Mouse (Mus musculus) hindbrain, embryonic 15.5 days (tissue): ENCODE measurements around the gene Gm20538. TPM values are rescaled to one million over a fixed set of nuclear protein-coding genes. Genes with fewer than 3 reads are reported as not detected.

Experiments
- ATAC-seq: fragments of 200-750 bp; cut with Nextera tagmentation; 2 replicates; pipeline ENCODE4 v1.8.0; 2017; ENCODE audit warnings: low read depth, moderate number of reproducible peaks, moderate TSS enrichment; ENCODE audit not compliant: low FRiP score
- H3K27ac ChIP-seq: fragments of 300-500 bp; sonication (generic); replicated peaks from 2 replicates; pipeline ENCODE4 v1.5.1; 2015; ENCODE audit warnings: mild to moderate bottlenecking, inconsistent platforms
- H3K27me3 ChIP-seq: fragments of 300-500 bp; sonication (generic); 2 replicates; pipeline ENCODE4 v1.6.1; 2015; ENCODE audit warnings: control low read depth, inconsistent platforms
- H3K36me3 ChIP-seq: fragments of 300-500 bp; sonication (generic); 2 replicates; pipeline ENCODE4 v1.6.1; 2015; ENCODE audit warnings: control low read depth, inconsistent platforms
- H3K4me1 ChIP-seq: fragments of 300-500 bp; sonication (generic); replicated peaks from 2 replicates; pipeline ENCODE4 v1.6.1; 2015; ENCODE audit warnings: control low read depth, inconsistent platforms
- H3K4me2 ChIP-seq: fragments of 300-500 bp; sonication (generic); 2 replicates; pipeline ENCODE4 v1.6.1; 2015; ENCODE audit warnings: moderate library complexity, mild to moderate bottlenecking, inconsistent platforms
- H3K4me3 ChIP-seq: fragments of 300-500 bp; sonication (generic); 2 replicates; pipeline ENCODE4 v1.5.1; 2015; ENCODE audit warnings: mild to moderate bottlenecking, inconsistent platforms
- H3K9ac ChIP-seq: fragments of 300-500 bp; sonication (generic); 2 replicates; pipeline ENCODE4 v1.6.1; 2015; ENCODE audit warnings: inconsistent platforms
- H3K9me3 ChIP-seq: fragments of 300-500 bp; sonication (generic); 2 replicates; pipeline ENCODE4 v1.6.1; 2016; ENCODE audit warnings: control low read depth, inconsistent platforms
- WGBS: fragments of 180-500 bp; shearing (Covaris S2); methylation state at CpG from one replicate; pipeline ENCODE4 v1.1.7; 2015; 5-methylcytosine and 5-hydroxymethylcytosine counted together
- polyA plus RNA-seq: library from polyadenylated mRNA; unstranded; fragments of >200 nt; fragmentation: Nextera tagmentation; extraction: Ambion mirVana; gene quantifications from 2 replicates; pipeline ENCODE4 v1.2.1, GENCODE M21; 2015

Gm20538 gene
- polyA plus RNA-seq, 1 experiment from 2014 or later: not detected

- Histone ChIP-seq H3K27me3 (peaks cover 81% of the 10 kb centered on the region), H3K4me1 (no peaks in the 10 kb centered on the region), H3K9me3 (no peaks in the 10 kb centered on the region), H3K27ac (no peak overlapping the region), H3K9ac (no peak overlapping the region), H3K36me3 (no peaks in the 10 kb centered on the region), H3K4me3 (no peak overlapping the region), H3K4me2 (no peak overlapping the region)
- no peak for ATAC-seq
- WGBS: 82% methylated on average over 4 of the region's 4 CpGs
These were observed 49.9 kb downstream of the Gm20538 start for GRCm38 (mm10) chr19:44502741-44503140.

DNA sequence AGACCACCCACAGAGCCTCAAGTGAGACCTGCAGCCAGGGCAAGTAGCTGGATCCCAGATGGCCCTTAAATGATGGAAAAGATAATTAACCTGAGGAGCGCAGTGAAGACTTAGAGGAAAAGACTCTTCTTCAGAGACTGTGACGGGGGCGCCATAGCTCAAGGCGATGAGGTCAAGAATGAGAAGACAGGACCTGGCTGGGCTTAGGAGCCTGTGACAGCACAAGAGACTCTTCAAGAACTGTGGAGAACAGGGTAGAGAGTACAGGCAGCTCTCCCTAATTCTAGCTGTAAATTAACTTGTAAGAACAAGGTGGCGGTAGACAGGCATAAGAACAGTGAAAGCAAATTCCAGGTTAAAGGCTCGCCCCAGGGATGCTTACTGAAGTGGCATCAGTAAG, 50.7 kb downstream of the Gm20538 start:
- no peak overlapping the region for H3K9ac ChIP-seq
- H3K9me3 ChIP-seq: no peaks in the 10 kb centered on the region
- 86% methylated on average over 6 of the region's 6 CpGs for WGBS
- H3K36me3 ChIP-seq: no peaks in the 10 kb centered on the region
- H3K27ac ChIP-seq: no peak overlapping the region
- no peaks in the 10 kb centered on the region for H3K4me1 ChIP-seq
- peaks cover 80% of the 10 kb centered on the region for H3K27me3 ChIP-seq
- H3K4me2 ChIP-seq: no peak overlapping the region
- no peak for ATAC-seq
- no peak overlapping the region for H3K4me3 ChIP-seq

DNA sequence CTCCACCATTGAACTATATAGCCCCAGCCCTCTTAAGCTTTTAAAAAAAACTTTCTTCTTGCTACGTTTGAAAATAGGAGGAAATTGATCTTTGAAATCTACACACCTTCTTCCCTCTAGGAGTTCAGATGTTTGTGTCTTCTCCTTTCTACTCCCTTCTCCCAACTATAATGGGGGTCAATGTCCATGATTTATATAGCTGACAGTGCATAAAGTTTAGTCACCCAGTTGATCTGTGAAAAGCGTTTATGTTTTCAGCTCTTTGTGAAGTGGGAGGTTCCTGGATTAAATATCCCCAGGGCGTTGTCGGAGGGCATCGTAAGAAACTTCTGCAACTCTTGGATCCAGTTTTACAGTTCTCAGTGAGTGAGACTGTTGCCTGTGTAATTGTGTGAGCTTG, 52.4 kb downstream of the Gm20538 start:
- WGBS: 46% methylated on average over 5 of the region's 5 CpGs
- Histone ChIP-seq H3K27ac (no peak overlapping the region), H3K4me2 (no peak overlapping the region), H3K4me3 (no peak overlapping the region), H3K9ac (no peak overlapping the region), H3K9me3 (no peaks in the 10 kb centered on the region), H3K36me3 (no peaks in the 10 kb centered on the region), H3K27me3 (peaks cover 82% of the 10 kb centered on the region), H3K4me1 (no peaks in the 10 kb centered on the region)
- no peak for ATAC-seq

DNA sequence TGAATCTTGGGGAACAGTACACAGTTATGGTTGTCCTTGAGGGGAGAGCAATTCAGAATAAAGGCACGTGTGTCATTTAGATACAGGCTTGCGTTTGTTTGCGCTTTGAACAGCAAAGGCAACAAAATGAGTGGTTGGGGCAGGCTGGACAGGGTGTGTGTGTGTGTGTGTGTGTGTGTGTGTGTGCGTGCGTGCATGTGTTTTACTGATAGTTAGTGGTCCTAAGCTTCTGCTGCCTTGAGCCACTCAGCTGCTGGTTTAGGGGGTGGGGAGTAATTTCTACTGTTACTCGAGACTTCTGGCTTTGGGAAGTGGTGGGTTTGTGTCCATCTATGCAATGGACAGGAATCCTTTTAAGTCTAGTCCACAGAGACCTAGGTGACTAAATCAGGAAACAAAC, 53.7 kb downstream of the Gm20538 start:
- 64% methylated on average over 6 of the region's 6 CpGs for WGBS
- H3K36me3 ChIP-seq: no peaks in the 10 kb centered on the region
- H3K27me3 ChIP-seq: peaks cover 85% of the 10 kb centered on the region
- no peak overlapping the region for H3K9ac ChIP-seq
- H3K4me2 ChIP-seq: no peak overlapping the region
- no peak for ATAC-seq
- no peaks in the 10 kb centered on the region for H3K9me3 ChIP-seq
- no peak overlapping the region for H3K4me3 ChIP-seq
- no peaks in the 10 kb centered on the region for H3K4me1 ChIP-seq
- no peak overlapping the region for H3K27ac ChIP-seq

GRCm38 (mm10) chr19:44496941-44497340, 55.7 kb downstream of the Gm20538 start:
- Histone ChIP-seq H3K27ac (no peak overlapping the region), H3K4me3 (no peak overlapping the region), H3K9me3 (no peaks in the 10 kb centered on the region), H3K27me3 (peaks cover 87% of the 10 kb centered on the region), H3K4me2 (no peak overlapping the region), H3K9ac (no peak overlapping the region), H3K4me1 (no peaks in the 10 kb centered on the region), H3K36me3 (no peaks in the 10 kb centered on the region)
- no peak for ATAC-seq
- 17% methylated on average over 10 of the region's 10 CpGs for WGBS

DNA sequence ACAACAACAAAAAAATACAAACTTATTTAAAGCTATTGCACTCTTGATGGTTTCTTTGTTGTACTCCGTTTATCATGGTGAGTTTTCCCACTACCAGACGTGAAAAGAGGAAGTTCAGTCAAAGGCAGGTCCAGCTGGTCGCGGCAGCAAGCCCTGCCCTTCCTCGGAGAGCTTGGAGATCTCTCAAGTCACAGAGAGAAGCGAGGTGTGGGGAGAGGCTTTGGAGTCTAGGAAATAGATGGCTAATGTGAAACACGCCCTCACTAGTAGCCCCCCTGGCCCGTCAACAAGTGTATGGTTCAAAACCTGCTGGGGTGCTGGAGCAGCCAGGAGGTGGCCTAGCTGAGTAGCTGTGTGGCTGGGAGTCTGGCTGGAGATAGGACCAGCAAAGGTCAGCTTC, 56.1 kb downstream of the Gm20538 start:
- Histone ChIP-seq H3K9ac (no peak overlapping the region), H3K4me1 (no peaks in the 10 kb centered on the region), H3K27me3 (peaks cover 88% of the 10 kb centered on the region), H3K36me3 (no peaks in the 10 kb centered on the region), H3K4me2 (no peak overlapping the region), H3K27ac (no peak overlapping the region), H3K9me3 (no peaks in the 10 kb centered on the region), H3K4me3 (no peak overlapping the region)
- ATAC-seq: no peak
- 26% methylated on average over 8 of the region's 8 CpGs for WGBS

Other genes starting within 250 kb of the Gm20538 start
- gene Scd4, start 219.7 kb downstream of the Gm20538 start, polyA plus RNA-seq: 0.10 and 0.12 TPM in 2 replicates
- gene Scd1, start 145.0 kb downstream of the Gm20538 start, polyA plus RNA-seq: 8.9 and 9.1 TPM in 2 replicates
- 0.04 TPM in 1 of 2 replicates, not detected in the other for gene Wnt8b, start 59.4 kb downstream of the Gm20538 start, polyA plus RNA-seq
- 0.20 and 0.38 TPM in 2 replicates for gene Sec31b, start 7.0 kb downstream of the Gm20538 start, polyA plus RNA-seq
- gene Ndufb8, start 2.6 kb upstream of the Gm20538 start, polyA plus RNA-seq: 674 and 705 TPM in 2 replicates
- 23.6 and 24.8 TPM in 2 replicates for gene Hif1an, start 10.0 kb upstream of the Gm20538 start, polyA plus RNA-seq
- gene Pax2, start 203.2 kb upstream of the Gm20538 start, polyA plus RNA-seq: 12.3 and 15.5 TPM in 2 replicates